Mouse (Mus musculus): Measurements from ENCODE around the gene Ogfrl1. TPM values are rescaled to one million over a fixed set of nuclear protein-coding genes. Genes with fewer than 3 reads are reported as not detected.

The Ogfrl1 gene
- 11.7 and 15.0 TPM in 2 replicates for polyA plus RNA-seq (2014; fragmentation: Nextera tagmentation; extraction: Ambion mirVana)

- H3K4me3 ChIP-seq (ENCODE audit: low read depth, low read length): no peak within 1 kb of the TSS
- no peaks in the 10 kb centered on the region for H3K36me3 ChIP-seq (ENCODE audit: control insufficient read depth, insufficient read depth, low read length)
- H3K4me2 ChIP-seq (ENCODE audit: low read length): no peak within 1 kb of the TSS
- H3K9ac ChIP-seq (ENCODE audit: low read length): no peak within 1 kb of the TSS
- no peak for ATAC-seq
- no peaks in the 10 kb centered on the region for H3K4me1 ChIP-seq (ENCODE audit: control insufficient read depth, insufficient read depth, low read length)
- H3K9me3 ChIP-seq (replicated peaks; ENCODE audit: control insufficient read depth, low read length): no peaks in the 10 kb centered on the region
- H3K27me3 ChIP-seq (replicated peaks; ENCODE audit: control insufficient read depth, insufficient read depth, low read length): no peaks in the 10 kb centered on the region
- no peak within 1 kb of the TSS for H3K27ac ChIP-seq (ENCODE audit: low read depth, low read length)
- no peak for DNase-seq (ENCODE audit: low spot score)
- WGBS: 92% methylated on average over 4 of the region's 4 CpGs
Measured at GRCm38 (mm10) chr1:23397623-23398022, at the start of gene Ogfrl1. TSS of gene Ogfrl1 (minus strand) at chr1:23397772.

DNA sequence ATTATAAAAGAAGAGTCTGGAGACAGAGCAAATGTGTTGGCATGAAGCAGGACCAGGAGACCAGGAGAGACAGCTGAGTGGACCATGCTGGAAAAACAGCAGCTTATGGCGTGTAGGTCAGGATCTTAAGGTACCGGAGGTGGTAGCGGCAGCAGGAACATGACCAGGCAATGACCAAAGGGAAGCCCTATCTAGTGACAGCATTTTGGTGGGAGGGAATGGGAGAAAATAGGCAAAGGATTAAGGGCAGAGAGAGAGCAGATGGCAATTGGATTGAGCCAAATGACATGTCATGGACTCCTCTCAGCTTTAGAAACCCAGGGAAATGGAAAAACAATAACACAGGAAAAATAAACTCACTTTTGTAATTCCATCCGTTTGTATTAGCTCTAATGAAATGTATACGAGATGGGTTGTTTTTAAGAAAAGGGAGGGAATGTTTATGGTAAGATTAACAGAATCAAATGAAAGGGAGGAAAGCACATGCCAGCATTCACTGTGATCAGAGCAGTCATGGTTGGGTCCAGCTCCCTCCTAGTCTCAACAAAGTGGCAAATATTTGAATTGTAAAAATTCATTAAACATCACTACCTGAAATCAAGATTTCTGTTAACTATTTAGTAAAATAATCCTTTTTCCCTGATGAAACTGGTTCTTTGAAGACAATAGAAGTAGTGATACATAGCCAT is 48.3 kb upstream of the Ogfrl1 start:
- no peak overlapping the region for H3K4me2 ChIP-seq (ENCODE audit: low read length)
- H3K4me3 ChIP-seq (ENCODE audit: low read depth, low read length): no peak overlapping the region
- ATAC-seq (no peak), DNase-seq (ENCODE audit: low spot score) (no peak)
- H3K4me1 ChIP-seq (ENCODE audit: control insufficient read depth, insufficient read depth, low read length): no peaks in the 10 kb centered on the region
- no peaks in the 10 kb centered on the region for H3K36me3 ChIP-seq (ENCODE audit: control insufficient read depth, insufficient read depth, low read length)
- no peaks in the 10 kb centered on the region for H3K27me3 ChIP-seq (replicated peaks; ENCODE audit: control insufficient read depth, insufficient read depth, low read length)
- WGBS: 91% methylated on average over 5 of the region's 5 CpGs
- H3K9me3 ChIP-seq (replicated peaks; ENCODE audit: control insufficient read depth, low read length): no peaks in the 10 kb centered on the region
- H3K9ac ChIP-seq (ENCODE audit: low read length): no peak overlapping the region
- no peak overlapping the region for H3K27ac ChIP-seq (ENCODE audit: low read depth, low read length)

GRCm38 (mm10) chr1:23433612-23434011 is 36.0 kb upstream of the Ogfrl1 start:
- no peak overlapping the region for H3K4me2 ChIP-seq (ENCODE audit: low read length)
- H3K27me3 ChIP-seq (replicated peaks; ENCODE audit: control insufficient read depth, insufficient read depth, low read length): no peaks in the 10 kb centered on the region
- no peak overlapping the region for H3K27ac ChIP-seq (ENCODE audit: low read depth, low read length)
- H3K4me3 ChIP-seq (ENCODE audit: low read depth, low read length): no peak overlapping the region
- no peaks in the 10 kb centered on the region for H3K36me3 ChIP-seq (ENCODE audit: control insufficient read depth, insufficient read depth, low read length)
- no peaks in the 10 kb centered on the region for H3K4me1 ChIP-seq (ENCODE audit: control insufficient read depth, insufficient read depth, low read length)
- no peaks in the 10 kb centered on the region for H3K9me3 ChIP-seq (replicated peaks; ENCODE audit: control insufficient read depth, low read length)
- 95% methylated on average over 3 of the region's 3 CpGs for WGBS
- DNase-seq (ENCODE audit: low spot score): no peak
- no peak overlapping the region for H3K9ac ChIP-seq (ENCODE audit: low read length)
- no peak for ATAC-seq

GRCm38 (mm10) chr1:23426447-23426846 is 28.9 kb upstream of the Ogfrl1 start:
- no peak for ATAC-seq
- 97% methylated on average over 2 of the region's 2 CpGs for WGBS

DNA sequence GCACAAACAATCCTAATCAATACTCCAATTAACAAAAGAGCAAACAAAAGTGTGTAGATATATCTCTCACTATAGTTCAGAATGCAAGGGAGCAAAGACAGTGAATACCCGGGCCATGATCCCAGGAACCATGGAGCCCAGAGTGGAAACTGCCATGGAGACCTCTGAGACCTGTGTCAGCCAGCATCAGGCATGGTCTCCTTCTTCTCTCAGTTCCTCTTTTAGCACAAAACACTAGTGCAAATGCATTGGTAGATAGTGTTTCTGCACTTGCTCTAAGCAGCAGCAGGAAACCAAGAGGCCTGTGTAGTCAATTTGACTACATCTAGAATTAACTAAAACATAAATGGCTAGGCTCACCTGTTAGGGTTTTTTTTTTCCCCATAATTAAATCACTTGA is 21.4 kb upstream of the Ogfrl1 start:
- Histone ChIP-seq H3K9me3 (replicated peaks; ENCODE audit: control insufficient read depth, low read length) (no peaks in the 10 kb centered on the region), H3K36me3 (ENCODE audit: control insufficient read depth, insufficient read depth, low read length) (no peaks in the 10 kb centered on the region), H3K4me1 (ENCODE audit: control insufficient read depth, insufficient read depth, low read length) (no peaks in the 10 kb centered on the region), H3K4me2 (ENCODE audit: low read length) (no peak overlapping the region), H3K27ac (ENCODE audit: low read depth, low read length) (no peak overlapping the region), H3K4me3 (ENCODE audit: low read depth, low read length) (no peak overlapping the region), H3K27me3 (replicated peaks; ENCODE audit: control insufficient read depth, insufficient read depth, low read length) (no peaks in the 10 kb centered on the region), H3K9ac (ENCODE audit: low read length) (no peak overlapping the region)
- DNase-seq (ENCODE audit: low spot score) (no peak), ATAC-seq (no peak)
- 93% methylated on average over 1 of the region's 1 CpGs for WGBS

More at GRCm38 (mm10) chr1:23426447-23426846, 28.9 kb upstream of the Ogfrl1 start:
- Histone ChIP-seq H3K9me3 (replicated peaks; ENCODE audit: control insufficient read depth, low read length) (no peaks in the 10 kb centered on the region), H3K4me1 (ENCODE audit: control insufficient read depth, insufficient read depth, low read length) (no peaks in the 10 kb centered on the region), H3K27ac (ENCODE audit: low read depth, low read length) (no peak overlapping the region), H3K4me3 (ENCODE audit: low read depth, low read length) (no peak overlapping the region), H3K27me3 (replicated peaks; ENCODE audit: control insufficient read depth, insufficient read depth, low read length) (no peaks in the 10 kb centered on the region), H3K36me3 (ENCODE audit: control insufficient read depth, insufficient read depth, low read length) (no peaks in the 10 kb centered on the region), H3K9ac (ENCODE audit: low read length) (no peak overlapping the region), H3K4me2 (ENCODE audit: low read length) (no peak overlapping the region)
- DNase-seq (ENCODE audit: low spot score): no peak

DNA sequence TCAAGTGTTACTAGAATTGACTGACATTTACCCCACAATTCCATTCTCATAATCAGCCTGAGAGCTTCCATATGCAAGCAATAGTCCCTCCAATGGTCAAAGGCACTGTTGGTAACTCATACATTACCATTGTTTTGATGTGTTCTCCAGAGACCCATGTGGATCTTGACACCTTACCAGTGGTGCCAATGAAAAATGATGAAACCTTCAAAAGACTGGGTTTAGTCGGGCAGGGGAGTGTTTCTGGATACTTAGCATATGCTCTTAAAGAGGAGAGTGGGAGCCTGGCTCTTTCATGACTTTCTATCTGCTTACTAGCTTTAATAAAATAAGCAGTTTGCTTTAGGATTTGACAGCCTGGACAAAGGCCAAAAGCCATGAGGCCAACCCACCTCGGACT is 20.5 kb upstream of the Ogfrl1 start:
- H3K27ac ChIP-seq (ENCODE audit: low read depth, low read length): no peak overlapping the region
- H3K4me3 ChIP-seq (ENCODE audit: low read depth, low read length): no peak overlapping the region
- 93% methylated on average over 2 of the region's 2 CpGs for WGBS
- no peaks in the 10 kb centered on the region for H3K9me3 ChIP-seq (replicated peaks; ENCODE audit: control insufficient read depth, low read length)
- H3K27me3 ChIP-seq (replicated peaks; ENCODE audit: control insufficient read depth, insufficient read depth, low read length): no peaks in the 10 kb centered on the region
- no peak for ATAC-seq
- H3K4me1 ChIP-seq (ENCODE audit: control insufficient read depth, insufficient read depth, low read length): no peaks in the 10 kb centered on the region
- H3K9ac ChIP-seq (ENCODE audit: low read length): no peak overlapping the region
- no peak overlapping the region for H3K4me2 ChIP-seq (ENCODE audit: low read length)
- DNase-seq (ENCODE audit: low spot score): no peak
- no peaks in the 10 kb centered on the region for H3K36me3 ChIP-seq (ENCODE audit: control insufficient read depth, insufficient read depth, low read length)

DNA sequence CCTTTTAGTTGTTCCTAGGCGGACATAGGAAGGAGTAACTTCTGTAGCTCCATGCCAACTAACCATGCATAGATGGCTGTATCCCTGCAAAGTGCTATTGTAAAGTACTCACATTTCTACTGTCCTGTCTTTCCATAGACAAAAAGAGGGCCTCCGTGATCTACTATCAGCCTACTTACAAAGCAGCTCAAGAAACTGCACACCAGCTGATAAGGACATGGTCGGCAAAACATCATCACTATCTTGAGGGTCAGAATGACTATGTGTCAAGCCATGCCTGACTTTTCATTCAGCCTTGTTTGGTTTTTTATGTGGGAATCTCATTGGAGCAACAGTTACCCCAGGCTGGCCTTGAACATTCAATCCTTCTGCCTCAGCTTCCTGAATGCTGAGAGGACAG is 20.0 kb upstream of the Ogfrl1 start:
- Histone ChIP-seq H3K4me2 (ENCODE audit: low read length) (no peak overlapping the region), H3K36me3 (ENCODE audit: control insufficient read depth, insufficient read depth, low read length) (no peaks in the 10 kb centered on the region), H3K27ac (ENCODE audit: low read depth, low read length) (no peak overlapping the region), H3K27me3 (replicated peaks; ENCODE audit: control insufficient read depth, insufficient read depth, low read length) (no peaks in the 10 kb centered on the region), H3K4me1 (ENCODE audit: control insufficient read depth, insufficient read depth, low read length) (no peaks in the 10 kb centered on the region), H3K4me3 (ENCODE audit: low read depth, low read length) (no peak overlapping the region), H3K9me3 (replicated peaks; ENCODE audit: control insufficient read depth, low read length) (no peaks in the 10 kb centered on the region), H3K9ac (ENCODE audit: low read length) (no peak overlapping the region)
- WGBS: 92% methylated on average over 3 of the region's 3 CpGs
- ATAC-seq (no peak), DNase-seq (ENCODE audit: low spot score) (no peak)

DNA sequence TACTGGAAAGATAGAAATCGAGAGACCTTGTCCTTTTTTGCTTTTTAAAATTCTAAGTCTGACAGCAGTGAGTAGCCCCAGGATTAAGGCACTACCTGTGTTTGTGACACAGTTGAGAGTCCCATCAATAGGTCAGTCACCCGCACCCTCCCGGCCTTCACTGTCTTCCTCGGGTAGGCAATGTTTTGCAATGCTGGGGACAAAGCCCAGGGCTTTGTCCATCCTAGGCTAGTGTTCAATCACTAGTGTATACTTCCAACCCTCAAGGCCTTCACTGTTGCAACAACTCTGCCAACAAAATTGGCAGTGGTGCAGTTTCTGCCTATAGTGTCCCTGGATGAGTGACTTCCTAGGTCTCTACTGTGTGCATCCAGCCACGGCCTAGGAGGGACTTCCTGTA is 14.0 kb upstream of the Ogfrl1 start:
- 90% methylated on average over 5 of the region's 5 CpGs for WGBS

GRCm38 (mm10) chr1:23409960-23410359 is 12.4 kb upstream of the Ogfrl1 start:
- 92% methylated on average over 2 of the region's 2 CpGs for WGBS

More for the DNA sequence above, 14.0 kb upstream of the Ogfrl1 start:
- H3K27me3 ChIP-seq (replicated peaks; ENCODE audit: control insufficient read depth, insufficient read depth, low read length): no peaks in the 10 kb centered on the region
- no peaks in the 10 kb centered on the region for H3K9me3 ChIP-seq (replicated peaks; ENCODE audit: control insufficient read depth, low read length)
- no peaks in the 10 kb centered on the region for H3K36me3 ChIP-seq (ENCODE audit: control insufficient read depth, insufficient read depth, low read length)
- H3K4me3 ChIP-seq (ENCODE audit: low read depth, low read length): no peak overlapping the region
- H3K27ac ChIP-seq (ENCODE audit: low read depth, low read length): no peak overlapping the region
- no peak overlapping the region for H3K9ac ChIP-seq (ENCODE audit: low read length)
- H3K4me2 ChIP-seq (ENCODE audit: low read length): no peak overlapping the region
- DNase-seq (ENCODE audit: low spot score) (no peak), ATAC-seq (no peak)
- no peaks in the 10 kb centered on the region for H3K4me1 ChIP-seq (ENCODE audit: control insufficient read depth, insufficient read depth, low read length)

More at GRCm38 (mm10) chr1:23409960-23410359, 12.4 kb upstream of the Ogfrl1 start:
- no peaks in the 10 kb centered on the region for H3K36me3 ChIP-seq (ENCODE audit: control insufficient read depth, insufficient read depth, low read length)
- no peaks in the 10 kb centered on the region for H3K4me1 ChIP-seq (ENCODE audit: control insufficient read depth, insufficient read depth, low read length)
- no peak overlapping the region for H3K9ac ChIP-seq (ENCODE audit: low read length)
- ATAC-seq (no peak), DNase-seq (ENCODE audit: low spot score) (no peak)
- no peak overlapping the region for H3K27ac ChIP-seq (ENCODE audit: low read depth, low read length)
- no peaks in the 10 kb centered on the region for H3K27me3 ChIP-seq (replicated peaks; ENCODE audit: control insufficient read depth, insufficient read depth, low read length)
- no peaks in the 10 kb centered on the region for H3K9me3 ChIP-seq (replicated peaks; ENCODE audit: control insufficient read depth, low read length)
- no peak overlapping the region for H3K4me3 ChIP-seq (ENCODE audit: low read depth, low read length)
- H3K4me2 ChIP-seq (ENCODE audit: low read length): no peak overlapping the region
